Mouse (Mus musculus): ENCODE measurements around the gene Dync1li1.

Dync1li1 gene

DNA sequence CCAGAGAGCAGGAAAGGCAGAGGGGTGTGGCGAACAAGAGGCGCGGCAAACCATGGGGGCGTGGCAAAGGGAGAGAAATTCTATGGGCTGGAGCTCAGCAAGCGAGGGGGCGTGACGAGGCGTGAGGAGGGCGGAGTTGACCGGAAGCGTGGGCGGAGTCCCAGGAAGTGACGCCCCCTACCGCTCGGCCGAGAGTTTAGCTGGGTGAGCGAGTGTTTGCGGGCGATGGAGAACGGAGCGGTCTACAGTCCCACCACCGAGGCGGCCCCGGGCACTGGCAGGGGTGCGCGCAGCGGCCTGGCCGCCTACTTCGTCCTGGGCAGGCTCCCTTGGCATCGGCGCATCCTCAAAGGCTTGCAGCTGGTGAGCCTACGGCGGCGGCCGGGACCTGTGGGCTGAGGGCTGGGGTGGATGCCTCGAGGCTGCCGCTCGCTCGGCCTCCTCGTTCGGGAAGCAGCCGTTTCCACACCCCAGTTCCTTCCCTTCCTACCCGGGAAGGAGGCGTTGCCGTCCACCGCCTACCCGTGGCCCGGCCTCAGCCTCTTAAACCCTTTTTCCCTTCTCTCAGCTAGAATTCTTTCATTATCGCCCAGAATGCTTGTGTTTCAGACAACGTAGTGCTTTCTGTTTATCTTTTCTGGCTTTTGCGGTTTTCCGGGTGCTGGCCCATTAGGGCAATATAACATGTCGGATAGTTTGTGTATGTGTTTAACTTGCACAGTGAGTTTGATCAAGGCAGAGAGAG lies 42.6 kb downstream of the Dync1li1 start, which contains the start of gene Cmtm6:
Gene Cmtm6, plus strand, starts transcription at position 106 of the 745 bp plus-strand sequence.
- DNase-seq, result peak; percentile 97 to 98

DNA sequence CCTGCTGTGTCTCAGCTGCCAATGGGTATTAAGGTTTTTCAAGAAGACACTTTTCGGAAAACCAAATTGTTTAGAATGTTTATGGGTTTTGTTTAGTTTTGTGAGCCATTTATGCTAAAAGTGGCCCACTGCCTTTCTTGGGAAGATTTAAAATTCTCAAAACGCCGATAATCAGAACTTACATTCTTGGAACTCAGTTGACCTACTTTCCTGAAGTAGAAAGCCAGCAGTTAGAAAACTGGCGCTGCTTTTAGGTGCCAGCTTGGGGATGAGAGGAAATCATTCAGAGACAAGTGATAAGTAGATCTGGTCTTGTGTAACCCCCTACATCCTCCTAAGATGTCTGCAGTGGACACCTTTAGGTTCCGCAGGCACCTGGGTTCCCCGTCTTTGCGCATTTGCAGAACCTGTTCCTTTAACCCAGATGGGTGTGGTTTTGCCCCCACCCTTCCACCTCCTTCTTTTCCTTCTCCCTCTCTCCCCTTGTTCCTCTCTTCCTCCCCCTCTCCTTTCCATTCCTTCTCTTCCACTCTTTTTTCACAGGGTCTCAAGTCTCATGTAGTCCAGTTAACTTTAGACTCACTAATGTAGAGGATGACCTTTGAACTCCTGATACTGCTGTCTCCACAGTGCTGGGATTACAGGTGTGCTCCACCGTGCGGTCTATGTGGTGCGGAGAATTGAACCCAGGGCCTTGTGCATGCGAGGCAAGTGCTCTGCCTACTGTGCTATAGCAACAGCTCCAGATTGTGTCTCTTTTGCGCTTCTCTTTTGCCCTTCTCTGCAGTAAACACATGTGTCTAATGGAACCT lies 43.5 kb downstream of the Dync1li1 start:
- DNase-seq, result no peak

DNA sequence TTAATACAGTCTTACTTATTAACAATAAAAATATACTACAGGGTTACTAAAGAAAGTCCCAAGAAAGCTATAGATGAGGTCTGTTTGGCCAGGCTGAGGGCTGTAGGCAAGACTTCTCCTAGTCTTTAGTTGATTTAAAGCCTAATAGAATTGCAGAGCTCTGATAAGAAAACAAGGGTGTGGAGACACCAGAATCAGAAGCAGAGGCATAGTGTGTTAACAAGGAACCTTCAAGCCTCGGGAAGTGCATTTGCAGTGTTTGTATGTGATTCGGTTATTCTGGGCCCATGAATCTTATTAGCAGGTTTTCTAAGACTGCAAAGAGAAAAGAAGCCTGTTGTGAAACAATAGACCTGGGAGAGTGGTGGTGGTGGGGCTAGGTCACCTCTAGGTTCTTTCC lies 44.6 kb downstream of the Dync1li1 start:
- no peak for DNase-seq

DNA sequence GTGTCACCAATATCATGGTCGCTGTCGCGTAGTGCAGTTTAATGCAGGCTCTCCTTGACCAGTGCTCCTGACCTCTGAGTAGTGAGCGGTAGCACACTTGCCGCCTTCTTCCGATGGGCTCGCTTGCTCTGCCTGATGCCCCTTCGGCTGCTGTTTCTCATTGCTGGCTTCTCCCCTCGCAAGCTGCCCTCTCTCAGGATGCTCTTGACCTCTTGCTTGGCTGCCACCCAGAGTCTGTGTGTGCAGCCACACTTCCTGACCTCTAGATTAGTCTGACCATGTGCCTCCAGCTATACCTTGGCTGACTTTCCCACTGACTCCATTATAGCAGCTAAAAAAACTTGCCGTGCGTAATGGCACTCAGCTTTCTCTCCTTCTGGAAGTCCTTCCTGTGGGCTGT lies 47.9 kb downstream of the Dync1li1 start:
- peak; percentile 37 to 42 for DNase-seq

DNA sequence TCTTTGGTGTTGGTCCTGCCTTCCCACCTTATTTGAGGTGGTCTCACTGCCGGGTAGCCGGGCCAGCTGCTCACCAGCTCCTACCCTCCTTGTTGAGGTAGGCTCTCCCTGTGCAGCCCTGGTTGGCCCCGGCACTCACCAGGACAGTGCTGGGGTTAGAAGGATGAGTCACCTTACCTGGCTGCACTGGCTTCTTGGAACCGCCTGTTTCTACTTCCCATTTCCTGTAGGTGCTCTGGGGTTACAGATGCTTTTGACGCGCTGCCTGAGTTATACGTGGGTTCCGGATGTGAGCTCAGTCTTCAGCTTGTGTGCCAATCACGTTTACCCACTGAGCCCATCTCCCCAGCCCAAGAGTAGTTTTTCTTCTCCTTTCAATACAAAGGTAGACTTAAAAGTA lies 51.7 kb downstream of the Dync1li1 start:
- DNase-seq, result no peak

DNA sequence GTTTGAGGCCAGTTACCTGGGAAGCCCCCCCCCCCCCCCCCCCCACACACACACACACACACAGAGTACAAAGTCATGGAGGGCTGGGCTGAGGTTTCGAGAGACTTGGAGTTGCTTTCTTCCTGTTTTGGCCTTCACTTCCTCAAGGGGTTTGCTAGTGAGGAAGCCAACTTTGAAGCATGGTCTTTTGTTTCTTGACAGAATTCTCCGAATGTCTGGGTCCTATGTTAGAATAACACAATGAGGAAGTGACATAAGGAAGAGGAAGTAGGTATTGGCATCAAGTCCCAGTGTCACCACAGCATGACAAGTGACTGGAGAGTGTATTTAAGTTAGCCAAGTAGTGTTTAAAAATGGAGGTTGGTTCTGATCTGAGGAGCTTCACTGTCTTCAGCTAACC lies 54.1 kb downstream of the Dync1li1 start:
- DNase-seq, result no peak

DNA sequence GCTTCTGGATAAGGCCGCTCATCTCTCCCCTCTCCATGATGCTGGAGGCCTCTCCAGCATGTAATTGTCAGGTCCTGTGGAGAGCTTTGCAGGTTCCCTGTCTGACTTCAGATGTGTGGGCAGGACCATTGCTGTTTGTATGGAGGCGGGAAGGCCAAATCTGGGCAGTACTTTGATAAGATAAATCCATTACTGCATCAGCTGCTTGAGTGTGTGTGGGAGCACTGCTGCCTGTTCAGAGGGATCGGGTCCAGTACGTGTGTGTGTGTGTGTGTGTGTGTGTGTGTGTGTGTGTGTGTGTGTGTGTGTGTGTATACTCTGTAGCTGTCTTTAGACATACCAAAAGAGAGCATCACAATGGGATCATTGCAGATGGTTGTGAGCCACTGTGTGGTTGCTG lies 56.6 kb downstream of the Dync1li1 start:
- DNase-seq, result no peak

DNA sequence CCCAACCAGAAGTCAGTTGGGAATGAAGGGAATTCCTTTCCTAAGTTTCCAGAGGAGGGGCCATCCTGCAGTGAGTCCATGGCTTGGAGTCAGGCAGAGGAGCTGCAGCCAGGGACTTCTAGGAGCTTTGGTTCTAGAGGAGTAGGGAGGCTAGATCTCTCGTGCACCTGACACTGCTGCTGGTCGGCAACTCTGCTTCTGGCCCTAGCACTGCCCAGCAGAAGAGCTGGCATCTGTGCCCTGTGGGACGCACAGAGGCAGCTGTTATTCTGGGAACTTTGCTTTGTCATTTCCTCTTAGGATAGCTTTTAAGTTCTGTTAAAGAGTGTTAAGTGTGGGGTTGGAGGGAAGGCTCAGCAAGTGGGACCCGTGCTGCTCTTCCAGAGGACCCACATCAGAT lies 57.1 kb downstream of the Dync1li1 start:
- no peak for DNase-seq

DNA sequence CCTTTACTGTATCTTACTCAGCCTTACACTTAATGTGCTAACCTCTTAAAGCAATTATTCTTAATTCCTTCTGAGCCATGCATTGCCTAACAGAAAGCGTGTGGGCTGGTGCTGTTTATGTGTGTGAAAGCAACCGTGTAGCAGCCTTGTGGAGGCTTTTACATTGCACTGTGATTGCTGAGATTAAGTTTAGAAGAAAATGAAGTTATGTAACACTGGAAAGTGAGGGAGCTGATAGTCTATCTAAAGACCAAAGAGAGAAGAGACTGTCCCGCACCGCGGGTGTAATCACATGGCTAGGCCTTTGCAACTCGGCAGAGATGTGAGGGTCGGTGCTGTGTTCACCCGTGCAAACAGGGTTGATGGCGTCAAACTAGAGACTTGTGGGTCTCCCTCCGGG lies 58.4 kb downstream of the Dync1li1 start:
- no peak for DNase-seq

DNA sequence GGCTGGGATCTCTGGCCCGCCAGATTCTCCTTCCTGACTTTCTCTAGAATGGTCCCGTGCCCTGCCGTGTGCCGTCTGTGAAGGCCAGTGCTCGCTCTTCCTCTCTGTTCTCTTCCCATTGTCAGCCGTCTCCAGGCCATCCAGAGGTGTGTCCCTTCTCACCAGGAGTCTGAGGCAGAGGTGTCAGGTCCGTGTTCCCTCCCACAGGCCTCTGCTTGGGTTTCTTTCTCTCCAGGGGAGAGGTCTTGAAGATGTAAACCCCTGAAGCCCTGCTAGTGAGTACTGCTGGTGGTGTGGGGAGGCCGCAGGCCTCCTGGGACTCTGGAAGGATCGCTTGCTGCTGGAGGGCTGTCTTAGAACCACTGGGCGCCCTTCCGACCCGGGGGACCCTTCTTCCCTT lies 58.9 kb downstream of the Dync1li1 start:
- DNase-seq, result no peak

DNA sequence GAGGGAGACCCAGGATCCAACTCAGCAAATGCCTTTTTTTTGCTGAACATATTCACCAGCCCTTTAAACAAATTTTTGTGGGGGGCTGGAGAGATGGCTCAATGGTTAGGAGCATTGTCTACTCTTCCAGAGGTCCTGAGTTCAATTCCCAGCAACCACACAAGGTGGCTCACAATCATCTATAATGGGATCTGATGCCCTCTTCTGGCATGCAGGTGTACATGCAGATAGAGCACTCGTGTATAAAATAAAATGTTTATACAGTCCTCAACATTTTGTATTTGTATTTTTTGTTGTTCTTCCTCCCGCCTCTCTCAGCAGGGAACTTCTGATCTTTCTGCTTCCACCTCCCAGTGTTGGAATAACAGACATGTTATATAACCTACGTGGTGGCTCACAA lies 63.0 kb downstream of the Dync1li1 start:
- no peak for DNase-seq

DNA sequence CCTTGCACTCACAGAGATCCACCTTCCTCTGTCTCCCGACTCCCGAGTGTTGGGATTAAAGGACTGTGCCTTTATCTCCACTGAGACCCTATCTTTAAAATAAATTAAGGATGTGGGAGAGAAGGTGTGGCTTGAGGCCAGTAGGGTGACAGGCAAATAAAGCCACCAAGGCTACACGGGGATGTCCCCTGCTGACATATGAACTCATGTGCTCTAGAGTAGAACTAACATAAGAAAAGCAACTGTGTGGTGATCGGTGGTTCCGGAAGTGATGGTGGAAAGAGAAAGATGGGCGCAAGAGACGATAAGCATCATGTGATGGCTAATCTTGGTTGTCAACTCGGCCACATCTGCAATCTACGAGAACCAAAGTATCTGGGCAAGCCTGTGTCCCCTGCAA lies 63.7 kb downstream of the Dync1li1 start:
- no peak for DNase-seq

DNA sequence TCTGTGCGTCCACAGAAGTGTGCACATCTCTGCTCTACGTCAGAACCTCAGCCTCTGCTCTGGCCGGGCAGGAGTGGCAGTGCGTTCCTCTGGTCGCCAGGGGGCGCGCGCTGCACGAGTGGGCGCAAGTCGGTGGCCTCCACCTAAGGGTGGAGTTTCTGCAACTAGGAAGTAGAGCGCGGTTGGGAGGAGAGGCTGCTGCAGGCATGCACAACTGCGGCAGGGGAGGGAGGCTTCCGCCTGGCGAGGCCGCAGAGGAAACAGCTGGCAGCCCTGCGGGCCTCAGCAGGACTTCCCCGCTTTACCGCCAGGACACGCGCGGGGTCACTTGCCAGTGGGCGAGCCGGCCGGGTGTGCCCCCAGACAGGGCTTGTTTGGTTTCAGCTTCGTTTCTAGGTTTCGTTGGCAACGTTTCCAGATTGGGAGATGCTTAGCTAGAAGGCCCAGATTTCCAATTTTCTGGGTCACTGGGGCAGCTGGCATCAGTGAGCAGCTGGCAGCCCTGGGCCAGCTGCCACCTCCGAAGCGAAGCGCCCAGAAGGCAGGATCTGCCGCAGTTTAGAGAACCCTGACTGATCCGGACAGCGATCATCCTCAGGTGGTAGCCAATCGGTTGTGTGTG lies 64.4 kb downstream of the Dync1li1 start:
- peak; percentile 87 to 91 for DNase-seq

DNA sequence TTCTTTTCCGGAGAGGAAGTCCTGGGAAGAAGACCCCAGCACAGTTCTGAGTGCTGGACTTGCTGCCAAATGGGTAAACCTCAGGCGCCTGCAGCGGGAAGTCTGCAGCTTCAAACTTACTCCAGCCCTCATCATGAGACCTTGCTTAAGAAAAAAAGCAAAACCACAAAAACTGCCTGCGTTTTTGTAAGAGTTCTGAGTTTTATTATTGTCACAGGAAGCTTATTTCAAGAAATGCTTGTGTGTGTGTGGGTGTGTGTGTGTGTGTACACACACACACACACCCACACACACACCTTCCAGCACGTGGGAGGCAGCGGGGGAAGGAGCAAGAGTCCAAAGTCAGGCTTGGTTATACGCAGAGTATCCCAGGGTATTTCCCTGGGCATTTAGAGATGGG lies 69.7 kb downstream of the Dync1li1 start:
- no peak for DNase-seq

DNA sequence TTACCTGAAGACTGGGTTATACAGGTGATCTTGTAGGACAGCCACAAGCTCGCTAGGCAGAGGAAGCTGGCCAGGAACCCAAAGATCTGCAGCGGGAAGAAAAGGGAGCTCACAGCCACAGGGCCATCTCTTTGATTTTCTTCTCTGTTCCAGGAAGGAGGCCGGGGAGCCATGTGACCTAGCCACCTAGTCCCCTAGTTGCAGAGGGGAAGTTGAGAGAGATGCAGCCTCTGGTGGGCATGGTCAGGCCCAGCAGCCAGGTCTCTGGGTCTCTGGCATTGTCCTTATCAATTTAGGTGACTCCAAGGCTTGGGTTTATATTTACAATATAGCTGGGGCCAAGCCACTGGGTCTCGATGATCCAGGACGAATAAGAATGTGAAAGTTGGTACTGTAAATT lies 70.2 kb downstream of the Dync1li1 start:
- DNase-seq, result no peak

DNA sequence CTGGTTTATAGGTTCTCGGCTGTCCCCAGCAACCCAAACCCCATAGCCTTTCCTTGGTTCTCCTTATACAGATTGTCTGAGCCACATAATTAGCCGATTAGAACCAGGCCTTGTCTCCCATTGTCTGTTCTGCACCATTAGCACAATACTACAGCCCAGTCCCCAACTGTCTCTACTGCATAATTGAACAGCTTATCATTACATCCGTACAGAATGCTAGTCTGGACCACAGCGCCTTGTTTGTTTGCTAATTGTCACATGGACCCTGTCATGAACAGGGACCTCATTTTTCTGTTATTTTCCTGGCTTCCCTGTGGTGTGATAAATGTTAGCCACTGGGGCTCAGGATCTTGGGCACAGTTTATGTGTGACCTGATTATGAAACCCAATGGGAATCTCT lies 71.3 kb downstream of the Dync1li1 start:
- DNase-seq, result no peak

DNA sequence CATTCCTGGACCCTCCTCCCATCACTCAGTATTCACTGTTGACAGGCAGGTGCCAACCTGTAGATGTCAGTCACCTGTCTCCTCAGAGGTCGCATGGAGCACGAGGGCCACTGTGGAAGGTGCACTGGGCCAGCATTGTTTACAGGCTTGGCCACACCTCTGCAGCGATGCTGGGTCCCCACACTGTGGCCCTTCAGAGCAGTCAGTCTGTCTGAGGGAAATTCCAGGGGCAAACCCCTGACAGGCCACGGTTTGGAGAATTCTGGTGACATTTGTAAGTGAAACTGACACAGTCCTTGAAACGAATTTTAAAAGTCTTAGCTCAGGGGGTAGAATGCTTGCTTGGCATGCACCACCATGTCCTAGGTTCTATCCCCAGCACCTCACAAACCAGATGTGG lies 71.8 kb downstream of the Dync1li1 start:
- no peak for DNase-seq

DNA sequence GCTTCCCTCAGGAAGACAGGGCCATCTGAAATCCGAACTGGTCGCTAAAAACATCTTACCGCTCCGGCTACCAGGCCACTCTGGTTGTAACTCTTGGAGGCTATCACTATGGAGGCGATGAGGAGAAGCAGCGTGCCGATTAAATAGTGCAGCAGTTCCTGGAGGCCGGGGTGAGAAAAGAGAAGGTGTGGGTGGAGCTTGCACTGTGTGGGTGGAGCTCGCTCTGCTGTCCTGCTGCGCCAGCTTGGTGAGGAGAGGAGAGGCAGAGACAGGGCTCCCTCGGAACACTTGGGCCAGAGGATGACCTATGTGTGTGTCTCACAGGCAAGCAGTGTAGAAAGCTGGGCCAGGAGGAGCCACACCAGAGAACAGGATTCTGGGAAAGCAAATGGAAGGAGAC lies 73.3 kb downstream of the Dync1li1 start:
- no peak for DNase-seq

DNA sequence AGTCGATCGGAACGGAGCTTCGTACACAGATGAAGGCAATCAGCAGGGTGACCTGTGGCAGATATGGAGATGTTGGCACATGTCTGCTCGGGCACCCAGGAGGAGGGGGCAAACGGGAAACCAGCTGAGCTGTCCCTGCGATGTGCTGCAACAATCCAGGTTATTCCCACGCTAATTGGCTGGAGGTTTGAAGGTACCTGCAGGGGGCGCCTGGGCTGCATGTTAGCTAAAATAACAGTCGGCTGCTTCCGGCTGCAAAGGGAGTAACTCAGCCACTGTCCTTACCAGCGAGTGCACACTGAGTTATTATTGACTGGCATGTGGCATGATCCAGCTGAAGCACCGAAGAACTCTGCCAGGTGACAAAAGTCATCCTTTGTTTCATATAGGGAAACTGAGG lies 74.8 kb downstream of the Dync1li1 start:
- DNase-seq, result peak in 1 of 2 experiments; percentile 38

DNA sequence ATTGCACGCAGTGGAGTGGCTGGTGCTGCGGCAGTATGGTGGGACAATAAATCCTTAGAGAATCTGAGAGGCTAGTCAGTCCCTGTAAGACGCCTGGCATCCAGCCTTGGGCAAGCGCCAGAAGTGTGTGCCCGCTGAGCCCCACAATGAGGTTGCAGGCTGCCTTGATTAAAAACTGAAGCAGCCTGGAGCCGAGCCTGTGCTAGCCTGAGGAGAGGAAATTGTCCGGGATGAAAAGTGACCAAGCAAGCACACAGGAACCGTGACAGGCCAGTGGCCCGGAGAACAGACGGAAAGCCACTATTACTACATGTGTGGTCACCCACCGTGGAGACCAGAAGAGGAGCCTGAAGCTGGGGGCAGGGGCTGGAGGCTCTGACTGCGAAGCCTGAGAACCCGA lies 78.4 kb downstream of the Dync1li1 start:
- no peak for DNase-seq

DNA sequence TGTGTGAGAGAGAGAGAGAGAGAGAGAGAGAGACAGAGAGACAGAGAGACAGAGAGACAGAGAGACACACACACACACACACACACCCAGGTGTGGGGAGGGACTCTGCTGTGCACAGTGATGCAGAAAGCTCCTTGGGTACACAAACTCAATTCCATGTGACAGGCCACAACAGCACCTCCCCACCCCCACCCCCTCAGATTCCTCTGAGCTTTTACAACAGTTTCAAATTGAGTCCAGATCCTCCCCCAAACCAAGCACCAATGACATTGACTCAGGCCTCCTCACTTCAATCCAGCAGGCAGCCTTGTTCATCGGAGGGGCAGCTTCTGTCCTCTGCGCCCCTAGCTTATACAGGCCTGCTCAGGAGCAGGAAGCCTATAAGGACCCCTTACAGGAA lies 78.9 kb downstream of the Dync1li1 start:
- no peak for DNase-seq

DNA sequence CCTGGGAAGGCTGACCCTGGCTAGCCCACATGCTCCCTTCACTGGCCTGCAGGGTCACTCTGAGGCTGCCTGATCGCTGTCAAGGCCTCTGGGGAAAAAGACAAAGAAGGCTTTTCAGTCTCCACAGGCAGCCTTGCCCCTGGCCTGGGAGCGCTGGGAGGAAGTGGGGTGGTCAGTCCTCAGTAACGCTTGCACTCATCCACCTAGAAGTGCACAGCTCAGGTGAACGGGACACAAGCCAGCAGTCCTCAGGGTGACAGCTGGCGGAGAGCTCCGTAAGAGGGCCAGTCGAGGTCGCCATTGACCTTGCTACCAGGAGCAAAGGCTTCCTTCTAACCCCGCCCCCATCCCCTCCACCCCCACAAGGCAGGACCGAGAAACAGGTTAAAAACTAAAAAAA lies 79.5 kb downstream of the Dync1li1 start:
- no peak for DNase-seq

DNA sequence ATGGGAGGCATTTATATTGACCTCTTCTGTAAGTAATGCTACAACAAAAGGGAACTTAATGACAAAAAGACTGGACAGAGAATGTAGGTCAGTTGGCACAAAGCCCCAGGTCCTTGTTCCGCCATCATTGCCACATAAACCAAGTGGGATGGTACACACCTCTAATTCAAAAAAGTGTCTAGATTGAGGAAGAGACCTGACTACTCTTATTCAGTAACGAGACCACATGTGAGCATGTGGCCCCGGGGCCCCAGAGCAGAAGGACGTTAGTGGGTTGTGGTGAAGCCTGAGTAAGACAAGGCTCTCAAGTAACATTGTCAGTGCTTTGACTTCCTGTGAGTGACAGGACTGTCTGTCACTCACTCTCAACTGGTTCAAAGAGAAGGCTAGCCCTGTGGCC lies 81.6 kb downstream of the Dync1li1 start:
- DNase-seq, result no peak

DNA sequence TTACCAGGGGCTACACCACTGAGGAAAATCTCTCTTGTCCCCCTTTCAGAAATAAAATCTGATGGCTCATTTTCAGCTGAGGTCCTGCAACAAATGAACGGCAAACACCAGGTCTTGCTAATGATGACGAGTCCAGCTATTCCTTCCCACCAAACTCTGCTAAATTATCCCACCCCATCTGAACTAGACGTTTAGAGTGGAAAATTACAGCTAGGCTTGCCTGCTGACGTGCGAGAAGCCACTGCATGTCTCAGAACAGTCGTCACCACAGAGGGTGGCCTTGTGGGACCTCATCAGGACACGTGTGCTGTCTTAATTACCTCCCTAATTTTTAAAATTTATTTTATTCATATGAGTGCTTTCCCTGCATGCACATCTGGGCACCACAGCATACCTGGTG lies 83.0 kb downstream of the Dync1li1 start:
- no peak for DNase-seq

All from kidney, adult 8-10 months (tissue).